Mouse (Mus musculus): ENCODE measurements around the gene Cnn1.

DNA sequence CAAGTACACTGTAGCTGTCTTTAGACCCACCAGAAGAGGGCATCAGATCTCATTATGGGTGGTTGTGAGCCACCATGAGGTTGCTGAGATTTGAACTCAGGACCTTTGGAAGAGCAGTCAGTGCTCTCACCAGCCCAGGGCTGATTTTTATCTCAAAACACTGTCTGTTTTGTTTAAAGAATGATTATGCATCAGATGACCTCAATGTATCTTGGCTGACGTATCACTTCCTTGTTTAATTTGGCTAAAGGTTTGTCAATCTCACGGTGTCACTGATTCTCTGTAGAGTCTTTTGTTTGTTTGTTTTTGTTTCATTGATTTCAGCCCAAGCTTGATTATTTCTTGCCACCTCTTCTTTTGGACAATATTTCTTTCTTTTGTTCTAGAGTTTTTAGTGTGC is 51.9 kb downstream of the Cnn1 start:
- TF ChIP-seq MAFK (IDR thresholded peaks at IDR 0.05; ENCODE audit: insufficient replicate concordance, low read length) (no peak), ZC3H11A (IDR thresholded peaks at IDR 0.05; ENCODE audit: low read depth, low read length) (no peak), RCOR1 (conservative IDR thresholded peaks at IDR 0.05; ENCODE audit: low read depth, low read length) (no peak), CTCF (conservative IDR thresholded peaks at IDR 0.05 in 1 of 2, IDR thresholded peaks at IDR 0.05 in 1 of 2; ENCODE audit: low read depth in 2 of 2, low read length in 2 of 2) (no peak), E2F4 (IDR thresholded peaks at IDR 0.05; ENCODE audit: insufficient replicate concordance, low read depth, low read length) (no peak), EP300 (IDR thresholded peaks at IDR 0.05; ENCODE audit: low read length) (no peak), POLR2A (IDR thresholded peaks at IDR 0.05; ENCODE audit: low read depth, low read length) (no peak), UBTF (IDR thresholded peaks at IDR 0.05; ENCODE audit: low read depth, low read length) (no peak), USF1 (IDR thresholded peaks at IDR 0.05; ENCODE audit: low read depth, low read length) (no peak), HCFC1 (IDR thresholded peaks at IDR 0.05; ENCODE audit: low read depth, low read length) (no peak), ZKSCAN1 (IDR thresholded peaks at IDR 0.05; ENCODE audit: borderline replicate concordance, low read depth, low read length) (no peak), ZNF384 (IDR thresholded peaks at IDR 0.05; ENCODE audit: low read depth, low read length) (no peak)

Measured in CH12.LX (cell line).